Comparison of ENCODE assay signal across 20 mouse cellular contexts in genomic region chr9:50305046-50305445, GRCm38 (mm10). TPM values are rescaled to one million over a fixed set of nuclear protein-coding genes. Genes with fewer than 3 reads are reported as not detected.
DNase-seq lines count a peak whose midpoint lies in the region; ATAC-seq and TF ChIP-seq lines count a peak whose summit lies in the region.
"Had no signal": no experiment of that assay in that cellular context is flagged by ENCODE, and none has a peak within 500 bp of the region (broad histone marks: within the 10 kb centered on the region; RNA-seq: fewer than 3 reads in every experiment).

No protein-coding gene starts in this region.

- peak overlapping the region; percentile 84 for H3K27ac ChIP-seq in kidney, embryonic 16.5 days (ENCODE audit: low read length)
- no peak overlapping the region for H3K27ac ChIP-seq in lung, postnatal 0 days (ENCODE audit: low read length)
- peak overlapping the region; percentile 35 for H3K27ac ChIP-seq in intestine, embryonic 16.5 days (ENCODE audit: low read length)
- peak overlapping the region; percentile 50 for H3K27ac ChIP-seq in stomach, embryonic 16.5 days (ENCODE audit: low read length)
- H3K27ac ChIP-seq: gastrocnemius, adult 2 months; limb, embryonic 10.5 days had no signal

- TF ChIP-seq POLR2A in lung, adult 2 months (IDR thresholded peaks at IDR 0.05; ENCODE audit: borderline replicate concordance, extremely low read depth, low read depth, low read length), result no peak

- intact Hi-C loops in gastrocnemius, postnatal 36 days (cut with DNase I), result no loop called here

- DNase-seq in kidney, postnatal 36 days, result no peak
- DNase-seq in lung, postnatal 0 days (ENCODE audit: low spot score), result peak; percentile 67
- DNase-seq in lung, adult 2 months, result no peak
- DNase-seq in gastrocnemius, postnatal 36 days, result no peak
- DNase-seq: adrenal gland, postnatal 10 days; cerebellum, adult 9-11 months; gastrocnemius, adult 2 months; heart, adult 18-20 months; heart, postnatal 4 days; layer of hippocampus, adult 9-11 months; liver, postnatal 0 days; retina, postnatal 1 day; thymus, postnatal 25 days had no signal

- H3K27me3 ChIP-seq in kidney, embryonic 16.5 days (ENCODE audit: insufficient read depth, low read length), result no peaks in the 10 kb centered on the region
- no peaks in the 10 kb centered on the region for H3K27me3 ChIP-seq in lung, postnatal 0 days (replicated peaks; ENCODE audit: insufficient read depth, low read length)
- H3K27me3 ChIP-seq in intestine, embryonic 16.5 days (replicated peaks; ENCODE audit: control insufficient read depth, insufficient read depth, low read length), result no peaks in the 10 kb centered on the region
- H3K27me3 ChIP-seq in stomach, embryonic 16.5 days (ENCODE audit: control insufficient read depth, insufficient read depth, low read length), result no peaks in the 10 kb centered on the region
- H3K27me3 ChIP-seq: forebrain, embryonic 12.5 days had no signal

- peaks cover 4% of the 10 kb centered on the region; the same call in 1 of the 2 replicates for H3K4me1 ChIP-seq in kidney, embryonic 16.5 days (ENCODE audit: insufficient read depth, low read length)
- no peaks in the 10 kb centered on the region for H3K4me1 ChIP-seq in lung, postnatal 0 days (ENCODE audit: insufficient read depth, low read depth, low read length)
- no peaks in the 10 kb centered on the region for H3K4me1 ChIP-seq in lung, adult 2 months (ENCODE audit: control insufficient read depth, insufficient read depth, low read length)
- no peaks in the 10 kb centered on the region for H3K4me1 ChIP-seq in intestine, embryonic 16.5 days (ENCODE audit: control insufficient read depth, insufficient read depth, low read length)
- peaks cover 15% of the 10 kb centered on the region for H3K4me1 ChIP-seq in stomach, embryonic 16.5 days (ENCODE audit: control insufficient read depth, insufficient read depth, low read length)

- H3K36me3 ChIP-seq in kidney, embryonic 16.5 days (ENCODE audit: insufficient read depth, low read length), result no peaks in the 10 kb centered on the region
- H3K36me3 ChIP-seq in lung, postnatal 0 days (ENCODE audit: insufficient read depth, low read length), result no peaks in the 10 kb centered on the region
- no peaks in the 10 kb centered on the region for H3K36me3 ChIP-seq in intestine, embryonic 16.5 days (ENCODE audit: control insufficient read depth, insufficient read depth, low read length)
- H3K36me3 ChIP-seq in stomach, embryonic 16.5 days (ENCODE audit: control insufficient read depth, insufficient read depth, low read length), result no peaks in the 10 kb centered on the region
- H3K36me3 ChIP-seq: forebrain, embryonic 12.5 days; limb, embryonic 10.5 days had no signal

- no peak for ATAC-seq in kidney, embryonic 16.5 days (ENCODE audit: low FRiP score, low TSS enrichment)
- no peak for ATAC-seq in lung, postnatal 0 days
- no peak for ATAC-seq in intestine, embryonic 16.5 days
- ATAC-seq in stomach, embryonic 16.5 days (ENCODE audit: insufficient read depth, low FRiP score), result no peak
- ATAC-seq: liver, postnatal 0 days; Patski had no signal

- TF ChIP-seq CTCF in lung, postnatal 0 days (IDR thresholded peaks at IDR 0.05), result no peak; the same call in 1 of the 2 replicates
- no peak for TF ChIP-seq CTCF in lung, adult 2 months (IDR thresholded peaks at IDR 0.05; ENCODE audit: insufficient read depth, low read length)

- no peak overlapping the region for H3K4me3 ChIP-seq in kidney, embryonic 16.5 days (ENCODE audit: low read length)
- H3K4me3 ChIP-seq in lung, postnatal 0 days (ENCODE audit: low read depth, low read length), result no peak overlapping the region
- no peak overlapping the region for H3K4me3 ChIP-seq in lung, adult 2 months (replicated peaks; ENCODE audit: extremely low read depth, low read depth, low read length)
- H3K4me3 ChIP-seq in intestine, embryonic 16.5 days (ENCODE audit: low read length), result no peak overlapping the region
- H3K4me3 ChIP-seq in stomach, embryonic 16.5 days (replicated peaks; ENCODE audit: low read length), result no peak overlapping the region
- H3K4me3 ChIP-seq: forebrain, embryonic 12.5 days; gastrocnemius, adult 2 months; left cerebral cortex, adult 2 months; limb, embryonic 10.5 days had no signal

- H3K9me3 ChIP-seq in kidney, embryonic 16.5 days (ENCODE audit: low read length), result no peaks in the 10 kb centered on the region
- H3K9me3 ChIP-seq in lung, postnatal 0 days (ENCODE audit: low read length), result no peaks in the 10 kb centered on the region
- H3K9me3 ChIP-seq in intestine, embryonic 16.5 days (ENCODE audit: control insufficient read depth, low read length), result no peaks in the 10 kb centered on the region
- H3K9me3 ChIP-seq in stomach, embryonic 16.5 days (replicated peaks; ENCODE audit: control insufficient read depth, low read length), result no peaks in the 10 kb centered on the region
- H3K9me3 ChIP-seq: forebrain, embryonic 12.5 days; limb, embryonic 10.5 days had no signal

- no peak for TF ChIP-seq EP300 in lung, postnatal 0 days (IDR thresholded peaks at IDR 0.05)

- H3K9ac ChIP-seq in kidney, embryonic 16.5 days (replicated peaks; ENCODE audit: low read length), result no peak overlapping the region
- H3K9ac ChIP-seq in lung, postnatal 0 days (replicated peaks; ENCODE audit: low read depth), result no peak overlapping the region
- no peak overlapping the region for H3K9ac ChIP-seq in intestine, embryonic 16.5 days (ENCODE audit: low read depth, low read length)
- no peak overlapping the region for H3K9ac ChIP-seq in stomach, embryonic 16.5 days (ENCODE audit: low read length)
- H3K9ac ChIP-seq: forebrain, embryonic 12.5 days; liver, postnatal 0 days had no signal

- WGBS in kidney, embryonic 16.5 days, result 39% methylated on average over 2 of the region's 2 CpGs
- 51% methylated on average over 2 of the region's 2 CpGs for WGBS in lung, postnatal 0 days
- 44% methylated on average over 2 of the region's 2 CpGs for WGBS in lung, adult 2 months
- WGBS in intestine, embryonic 16.5 days, result 58% methylated on average over 2 of the region's 2 CpGs
- 42% methylated on average over 2 of the region's 2 CpGs for WGBS in stomach, embryonic 16.5 days

- no peak overlapping the region for H3K4me2 ChIP-seq in kidney, embryonic 16.5 days (replicated peaks; ENCODE audit: low read depth, low read length)
- no peak overlapping the region for H3K4me2 ChIP-seq in lung, postnatal 0 days (replicated peaks; ENCODE audit: low read depth, low read length)
- no peak overlapping the region for H3K4me2 ChIP-seq in intestine, embryonic 16.5 days (ENCODE audit: low read depth, low read length)
- H3K4me2 ChIP-seq in stomach, embryonic 16.5 days (ENCODE audit: low read depth, low read length), result no peak overlapping the region
- H3K4me2 ChIP-seq: forebrain, embryonic 12.5 days had no signal

RNA-seq across cellular contexts. Expression of gene Rpl10-ps3, which starts 39.7 kb away (rescaled TPM):
- polyA plus RNA-seq in kidney, embryonic 16.5 days (2015; fragmentation: Nextera tagmentation; extraction: Ambion mirVana), result 279 and 349 TPM in 2 replicates
- 206 and 214 TPM in 2 replicates for polyA plus RNA-seq in lung, postnatal 0 days (2015; fragmentation: Nextera tagmentation; extraction: Ambion mirVana)
- 44.4 and 49.7 TPM in 2 replicates for polyA plus RNA-seq in lung, adult 2 months (2012; rRNA removed)
- 232 and 271 TPM in 2 replicates for polyA plus RNA-seq in intestine, embryonic 16.5 days (2015; fragmentation: Nextera tagmentation; extraction: Ambion mirVana)
- 229 and 338 TPM in 2 replicates for polyA plus RNA-seq in stomach, embryonic 16.5 days (2015; fragmentation: Nextera tagmentation; extraction: Ambion mirVana)
- total RNA-seq in gastrocnemius, postnatal 36 days (2021), result 100 to 1,000 TPM; 347 to 480 TPM
